Mouse (Mus musculus): ENCODE results near the gene E130308A19Rik. TPM values are rescaled to one million over a fixed set of nuclear protein-coding genes. Genes with fewer than 3 reads are reported as not detected.
A peak's percentile ranks its signal among the peaks of the same experiment; 100 is the strongest.

The E130308A19Rik gene
- polyA plus RNA-seq, 1 experiment from 2014 or later = 37.3 TPM

DNA sequence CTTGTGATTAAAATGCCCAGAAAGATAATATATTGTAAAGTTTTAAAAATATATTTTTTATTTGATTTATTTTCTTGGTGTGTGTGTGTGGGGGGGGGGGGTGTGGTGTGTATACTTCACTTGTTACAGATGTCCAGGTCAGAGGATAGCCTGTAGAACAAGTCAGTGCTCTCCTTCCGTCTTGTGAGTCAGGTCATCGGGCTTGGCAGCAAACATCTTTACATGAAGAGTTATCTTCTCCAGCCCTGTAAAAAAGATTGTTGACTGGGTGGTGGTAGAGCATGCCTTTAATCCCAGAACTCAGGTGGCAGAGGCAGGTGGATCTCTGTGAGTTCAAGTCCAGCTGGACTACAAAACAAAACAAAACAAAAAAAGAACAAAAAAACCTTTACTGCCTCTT lies 19.6 kb downstream of the E130308A19Rik start:
- H3K9ac ChIP-seq (ENCODE audit: low read depth, low read length) = no peak overlapping the region
- 92% methylated on average over 2 of the region's 2 CpGs for WGBS
- H3K36me3 ChIP-seq (ENCODE audit: control insufficient read depth, insufficient read depth, low read length) = no peaks in the 10 kb centered on the region
- H3K27me3 ChIP-seq (replicated peaks; ENCODE audit: control insufficient read depth, insufficient read depth, low read length) = no peaks in the 10 kb centered on the region
- peaks cover 3% of the 10 kb centered on the region; the same call in 1 of the 2 replicates for H3K4me1 ChIP-seq (ENCODE audit: control insufficient read depth, insufficient read depth, low read depth, low read length)
- H3K4me3 ChIP-seq (ENCODE audit: low read length) = no peak overlapping the region
- H3K27ac ChIP-seq (ENCODE audit: low read depth, low read length) = no peak overlapping the region
- H3K9me3 ChIP-seq (ENCODE audit: control insufficient read depth, low read length) = no peaks in the 10 kb centered on the region
- ATAC-seq = no peak
- no peak overlapping the region for H3K4me2 ChIP-seq (ENCODE audit: low read length)

DNA sequence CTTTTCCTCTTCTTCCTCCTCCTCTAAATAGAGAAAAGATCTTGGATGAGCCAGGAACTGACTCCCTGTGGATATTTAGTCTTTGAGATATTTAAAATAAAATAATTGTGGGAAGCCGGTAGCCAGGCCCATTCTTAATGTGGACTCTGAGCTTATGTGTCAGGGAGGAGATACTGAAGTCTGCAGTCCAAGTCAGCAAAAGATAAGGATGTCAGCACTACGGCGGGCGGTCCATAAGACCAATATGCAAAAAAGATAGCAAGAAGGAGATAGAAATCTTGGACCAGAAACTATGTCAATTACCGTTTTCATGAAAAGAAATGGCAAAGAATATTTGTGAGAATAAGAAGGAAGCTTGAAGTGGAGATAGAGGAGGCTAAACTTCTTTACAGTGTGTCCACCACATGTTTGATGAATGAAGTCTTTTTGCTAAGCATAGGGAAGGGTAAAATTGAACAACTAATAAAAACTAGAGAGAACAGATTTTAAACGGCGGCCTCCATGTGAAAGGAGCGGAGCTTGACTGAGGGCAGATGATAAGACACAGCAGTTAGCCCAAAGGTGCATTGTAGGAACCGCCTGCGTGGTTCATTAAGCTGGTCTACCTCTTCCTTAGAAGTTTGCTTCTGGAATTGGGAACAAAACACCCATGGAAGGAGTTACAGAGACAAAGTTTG lies 20.1 kb downstream of the E130308A19Rik start:
- no peak overlapping the region for H3K4me2 ChIP-seq (ENCODE audit: low read length)
- no peaks in the 10 kb centered on the region for H3K9me3 ChIP-seq (ENCODE audit: control insufficient read depth, low read length)
- 94% methylated on average over 10 of the region's 10 CpGs for WGBS
- no peak overlapping the region for H3K9ac ChIP-seq (ENCODE audit: low read depth, low read length)
- no peak overlapping the region for H3K4me3 ChIP-seq (ENCODE audit: low read length)
- ATAC-seq = no peak
- H3K4me1 ChIP-seq (ENCODE audit: control insufficient read depth, insufficient read depth, low read depth, low read length) = peaks cover 3% of the 10 kb centered on the region; the same call in 1 of the 2 replicates
- H3K27ac ChIP-seq (ENCODE audit: low read depth, low read length) = no peak overlapping the region
- H3K27me3 ChIP-seq (replicated peaks; ENCODE audit: control insufficient read depth, insufficient read depth, low read length) = no peaks in the 10 kb centered on the region
- H3K36me3 ChIP-seq (ENCODE audit: control insufficient read depth, insufficient read depth, low read length) = no peaks in the 10 kb centered on the region

DNA sequence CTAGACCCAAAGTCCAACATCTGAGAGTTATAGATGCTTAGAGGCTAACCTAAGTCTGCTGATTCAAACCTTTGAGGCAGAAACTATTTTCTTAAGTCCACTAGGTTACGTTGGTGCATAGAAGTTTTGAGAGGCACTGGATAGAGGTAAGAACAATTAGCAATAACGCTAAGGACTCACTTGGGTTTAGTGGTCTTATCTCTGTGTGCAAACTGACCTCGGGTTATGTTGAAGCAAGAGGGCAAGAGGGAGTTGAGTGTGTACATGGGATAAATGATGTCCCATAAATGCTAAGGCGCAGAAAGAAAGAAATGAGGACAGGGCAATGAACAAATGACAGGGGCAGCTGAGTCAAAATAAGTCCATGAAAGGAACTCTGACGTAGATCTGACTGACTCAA lies 23.1 kb downstream of the E130308A19Rik start:
- 92% methylated on average over 5 of the region's 5 CpGs for WGBS
- ATAC-seq = no peak
- no peaks in the 10 kb centered on the region for H3K9me3 ChIP-seq (ENCODE audit: control insufficient read depth, low read length)
- H3K4me2 ChIP-seq (ENCODE audit: low read length) = no peak overlapping the region
- no peak overlapping the region for H3K27ac ChIP-seq (ENCODE audit: low read depth, low read length)
- no peaks in the 10 kb centered on the region for H3K27me3 ChIP-seq (replicated peaks; ENCODE audit: control insufficient read depth, insufficient read depth, low read length)
- no peaks in the 10 kb centered on the region for H3K36me3 ChIP-seq (ENCODE audit: control insufficient read depth, insufficient read depth, low read length)
- no peak overlapping the region for H3K9ac ChIP-seq (ENCODE audit: low read depth, low read length)
- H3K4me1 ChIP-seq (ENCODE audit: control insufficient read depth, insufficient read depth, low read depth, low read length) = 0 out of 2 replicates have a peak, but pooled peaks cover 3% of the 10 kb centered on the region
- no peak overlapping the region for H3K4me3 ChIP-seq (ENCODE audit: low read length)

DNA sequence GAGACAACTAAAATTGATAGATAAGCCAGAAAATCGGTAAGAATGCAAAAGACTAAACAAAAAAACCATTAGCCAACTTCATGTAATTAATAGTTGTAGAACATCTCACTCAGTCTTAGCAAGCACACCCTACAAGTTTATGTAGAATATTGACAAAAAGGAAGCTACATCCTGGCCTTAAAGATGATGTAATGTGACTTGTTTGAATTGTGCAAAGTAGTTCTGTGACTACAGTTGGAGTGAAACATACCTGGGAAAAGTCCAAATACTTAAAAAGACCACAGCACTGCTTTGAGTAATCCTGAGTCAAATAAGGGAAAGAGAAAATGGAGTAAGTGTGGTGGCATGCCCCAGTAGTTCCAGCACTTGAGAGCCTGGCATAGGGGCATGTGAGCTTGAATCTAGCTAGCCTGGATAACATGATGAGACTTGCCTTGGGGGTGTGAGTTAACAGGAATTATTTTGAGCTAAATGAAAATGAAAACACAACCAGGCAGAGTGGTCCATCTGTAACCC lies 26.2 kb downstream of the E130308A19Rik start:
- Histone ChIP-seq H3K9ac (ENCODE audit: low read depth, low read length) (no peak overlapping the region), H3K4me1 (ENCODE audit: control insufficient read depth, insufficient read depth, low read depth, low read length) (no peaks in the 10 kb centered on the region), H3K36me3 (ENCODE audit: control insufficient read depth, insufficient read depth, low read length) (no peaks in the 10 kb centered on the region), H3K27me3 (replicated peaks; ENCODE audit: control insufficient read depth, insufficient read depth, low read length) (no peaks in the 10 kb centered on the region), H3K9me3 (ENCODE audit: control insufficient read depth, low read length) (no peaks in the 10 kb centered on the region), H3K4me2 (ENCODE audit: low read length) (no peak overlapping the region), H3K27ac (ENCODE audit: low read depth, low read length) (no peak overlapping the region), H3K4me3 (ENCODE audit: low read length) (no peak overlapping the region)
- no peak for ATAC-seq
- WGBS = 88% methylated on average over 1 of the region's 1 CpGs

DNA sequence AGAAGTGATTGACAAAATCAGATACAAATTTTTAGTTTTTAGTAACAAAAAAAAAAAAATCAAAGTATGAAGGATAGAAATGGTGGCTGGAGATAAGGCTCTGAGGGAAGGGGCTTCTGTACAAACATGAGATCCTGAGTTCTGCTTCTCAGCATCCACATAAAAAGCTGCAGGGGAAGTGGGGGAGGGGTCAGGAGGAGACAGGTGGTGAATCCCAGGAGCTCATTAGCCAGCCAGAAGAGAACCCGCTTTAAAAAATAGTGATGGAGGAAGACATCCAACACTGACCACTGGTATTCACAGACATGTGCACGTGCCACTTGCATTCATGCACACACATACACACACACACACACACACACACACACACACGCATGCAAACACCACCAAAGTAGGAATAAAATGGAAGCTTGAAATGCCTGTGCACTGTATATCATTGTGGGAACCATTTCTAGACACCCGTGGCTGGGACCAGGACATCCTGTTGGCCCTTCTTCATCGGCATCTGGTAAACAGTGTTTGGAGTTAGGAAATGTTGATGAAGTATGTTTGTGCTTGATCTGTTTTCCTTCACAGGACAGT lies 30.1 kb downstream of the E130308A19Rik start:
- Histone ChIP-seq H3K27ac (ENCODE audit: low read depth, low read length) (no peak overlapping the region), H3K4me1 (ENCODE audit: control insufficient read depth, insufficient read depth, low read depth, low read length) (no peaks in the 10 kb centered on the region), H3K9me3 (ENCODE audit: control insufficient read depth, low read length) (no peaks in the 10 kb centered on the region), H3K4me2 (ENCODE audit: low read length) (no peak overlapping the region), H3K36me3 (ENCODE audit: control insufficient read depth, insufficient read depth, low read length) (no peaks in the 10 kb centered on the region), H3K27me3 (replicated peaks; ENCODE audit: control insufficient read depth, insufficient read depth, low read length) (no peaks in the 10 kb centered on the region), H3K4me3 (ENCODE audit: low read length) (no peak overlapping the region), H3K9ac (ENCODE audit: low read depth, low read length) (no peak overlapping the region)
- WGBS = 72% methylated on average over 5 of the region's 5 CpGs
- 0 out of 2 replicates have a peak, but pooled peaks have one; percentile 51 for ATAC-seq

DNA sequence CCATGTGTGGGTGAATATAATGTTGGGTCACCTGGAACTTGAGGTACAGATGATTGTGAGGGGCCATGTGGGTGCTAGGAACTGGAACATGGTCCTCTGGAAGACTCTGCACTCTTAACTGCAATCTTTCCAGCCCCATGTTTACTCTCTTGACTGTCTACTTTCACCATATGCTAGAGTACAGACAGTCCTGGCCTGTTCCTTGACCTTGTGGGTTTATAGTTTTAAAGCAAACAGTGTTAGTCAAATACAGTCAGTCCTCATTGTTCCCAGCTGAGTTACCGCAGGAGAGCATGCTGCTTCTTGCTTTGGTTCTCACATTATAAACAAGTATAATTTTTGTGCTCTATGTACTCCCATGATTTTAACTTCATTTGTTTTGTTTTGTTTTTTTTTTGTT lies 36.2 kb downstream of the E130308A19Rik start:
- no peaks in the 10 kb centered on the region for H3K36me3 ChIP-seq (ENCODE audit: control insufficient read depth, insufficient read depth, low read length)
- H3K4me3 ChIP-seq (ENCODE audit: low read length) = no peak overlapping the region
- H3K9ac ChIP-seq (ENCODE audit: low read depth, low read length) = no peak overlapping the region
- no peaks in the 10 kb centered on the region for H3K9me3 ChIP-seq (ENCODE audit: control insufficient read depth, low read length)
- H3K4me2 ChIP-seq (ENCODE audit: low read length) = no peak overlapping the region
- 93% methylated on average over 1 of the region's 1 CpGs for WGBS
- H3K4me1 ChIP-seq (ENCODE audit: control insufficient read depth, insufficient read depth, low read depth, low read length) = no peaks in the 10 kb centered on the region
- H3K27ac ChIP-seq (ENCODE audit: low read depth, low read length) = no peak overlapping the region
- no peak for ATAC-seq
- no peaks in the 10 kb centered on the region for H3K27me3 ChIP-seq (replicated peaks; ENCODE audit: control insufficient read depth, insufficient read depth, low read length)

DNA sequence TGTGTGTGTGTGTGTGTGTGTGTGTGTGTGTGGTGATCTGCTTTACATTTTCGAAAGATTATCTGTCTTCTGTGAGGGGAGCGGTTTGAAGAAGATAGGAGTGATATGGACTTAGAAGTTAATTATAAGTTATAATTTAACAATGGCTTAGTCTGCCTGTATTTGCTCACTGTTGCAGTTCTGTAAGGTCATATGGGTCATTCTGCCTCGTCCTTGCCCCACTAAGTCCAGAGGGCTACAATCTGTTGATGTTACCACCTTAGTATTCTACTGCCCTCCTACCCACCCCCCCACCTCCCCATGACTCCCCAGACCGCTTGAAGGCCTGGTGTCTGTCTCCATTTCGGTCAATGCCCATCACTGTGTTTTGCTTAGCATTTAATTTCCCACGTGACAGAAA lies 37.4 kb downstream of the E130308A19Rik start:
- no peaks in the 10 kb centered on the region for H3K4me1 ChIP-seq (ENCODE audit: control insufficient read depth, insufficient read depth, low read depth, low read length)
- H3K4me3 ChIP-seq (ENCODE audit: low read length) = no peak overlapping the region
- H3K27me3 ChIP-seq (replicated peaks; ENCODE audit: control insufficient read depth, insufficient read depth, low read length) = no peaks in the 10 kb centered on the region
- no peak overlapping the region for H3K9ac ChIP-seq (ENCODE audit: low read depth, low read length)
- H3K36me3 ChIP-seq (ENCODE audit: control insufficient read depth, insufficient read depth, low read length) = no peaks in the 10 kb centered on the region
- H3K4me2 ChIP-seq (ENCODE audit: low read length) = no peak overlapping the region
- ATAC-seq = peak; percentile 28; the same call in 1 of the 2 replicates
- no peak overlapping the region for H3K27ac ChIP-seq (ENCODE audit: low read depth, low read length)
- no peaks in the 10 kb centered on the region for H3K9me3 ChIP-seq (ENCODE audit: control insufficient read depth, low read length)
- WGBS = 98% methylated on average over 6 of the region's 6 CpGs

DNA sequence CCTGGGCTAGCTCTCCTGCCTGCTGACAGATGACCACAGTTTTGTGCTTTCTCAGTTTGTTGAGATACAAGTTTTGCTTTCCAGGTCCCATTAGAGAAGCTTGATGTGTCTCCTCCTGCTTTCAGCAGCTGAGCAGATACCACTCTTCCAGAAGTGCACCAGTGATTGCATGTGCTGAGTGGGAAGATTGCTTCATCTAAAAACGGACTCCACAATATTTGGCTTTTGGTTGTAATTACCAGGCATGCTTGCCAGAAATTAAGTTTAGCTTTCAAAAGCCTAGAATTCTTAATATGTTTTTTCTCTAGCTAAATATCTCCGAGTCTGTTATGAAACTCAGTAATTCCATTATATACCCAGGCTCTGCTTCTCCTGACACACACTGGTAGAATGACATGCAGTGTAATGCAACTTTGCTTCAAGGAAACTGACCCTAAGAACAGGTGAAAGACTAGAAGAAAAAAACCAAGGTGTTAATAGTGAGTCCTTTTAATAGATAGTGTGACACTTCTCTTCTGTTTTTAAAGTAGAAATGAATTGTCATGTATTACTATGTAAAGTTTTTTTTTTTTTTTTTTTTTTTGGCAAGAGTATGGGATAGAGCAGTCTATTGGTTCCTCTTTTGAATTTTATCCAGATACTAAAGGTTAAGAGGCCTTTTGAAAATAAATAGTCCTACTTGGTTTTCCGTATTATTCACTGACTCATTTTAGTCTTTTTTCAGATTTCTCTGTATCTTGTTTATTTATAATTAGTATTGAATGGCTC lies 40.7 kb downstream of the E130308A19Rik start:
- 81% methylated on average over 3 of the region's 3 CpGs for WGBS
- Histone ChIP-seq H3K4me3 (ENCODE audit: low read length) (no peak overlapping the region), H3K4me1 (ENCODE audit: control insufficient read depth, insufficient read depth, low read depth, low read length) (peaks cover 2% of the 10 kb centered on the region; the same call in 1 of the 2 replicates), H3K9ac (ENCODE audit: low read depth, low read length) (no peak overlapping the region), H3K27ac (ENCODE audit: low read depth, low read length) (no peak overlapping the region), H3K36me3 (ENCODE audit: control insufficient read depth, insufficient read depth, low read length) (no peaks in the 10 kb centered on the region), H3K4me2 (ENCODE audit: low read length) (no peak overlapping the region), H3K9me3 (ENCODE audit: control insufficient read depth, low read length) (no peaks in the 10 kb centered on the region), H3K27me3 (replicated peaks; ENCODE audit: control insufficient read depth, insufficient read depth, low read length) (no peaks in the 10 kb centered on the region)
- ATAC-seq = no peak

DNA sequence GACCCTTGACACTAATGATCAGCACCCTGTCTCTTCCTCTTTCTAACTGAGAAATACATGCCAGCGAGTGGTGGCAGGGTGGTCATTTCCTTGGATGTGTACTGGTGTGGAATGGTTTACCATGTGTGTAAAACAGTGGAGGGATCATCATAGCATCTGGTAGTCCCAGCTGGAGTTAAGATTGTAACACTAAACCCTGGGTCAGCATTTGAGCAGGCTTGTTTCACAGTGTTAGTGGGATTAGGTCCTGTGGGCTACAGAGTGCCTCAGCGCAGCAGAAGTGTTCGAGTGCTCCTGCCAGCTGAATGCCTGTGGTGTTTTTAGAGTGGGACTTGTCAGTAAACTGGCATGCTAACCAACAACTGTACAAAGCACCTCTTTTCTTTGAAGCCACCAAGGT lies 42.0 kb downstream of the E130308A19Rik start:
- Histone ChIP-seq H3K36me3 (ENCODE audit: control insufficient read depth, insufficient read depth, low read length) (no peaks in the 10 kb centered on the region), H3K9me3 (ENCODE audit: control insufficient read depth, low read length) (no peaks in the 10 kb centered on the region), H3K9ac (ENCODE audit: low read depth, low read length) (no peak overlapping the region), H3K27ac (ENCODE audit: low read depth, low read length) (no peak overlapping the region), H3K4me1 (ENCODE audit: control insufficient read depth, insufficient read depth, low read depth, low read length) (peaks cover 2% of the 10 kb centered on the region; the same call in 1 of the 2 replicates), H3K4me2 (ENCODE audit: low read length) (no peak overlapping the region), H3K27me3 (replicated peaks; ENCODE audit: control insufficient read depth, insufficient read depth, low read length) (no peaks in the 10 kb centered on the region), H3K4me3 (ENCODE audit: low read length) (no peak overlapping the region)
- WGBS = 61% methylated on average over 3 of the region's 3 CpGs
- peak; percentile 40; the same call in 1 of the 2 replicates for ATAC-seq

Data from hindbrain, embryonic 16.5 days (tissue).